Mouse (Mus musculus): Measurements from ENCODE around the gene Fgb.

DNA sequence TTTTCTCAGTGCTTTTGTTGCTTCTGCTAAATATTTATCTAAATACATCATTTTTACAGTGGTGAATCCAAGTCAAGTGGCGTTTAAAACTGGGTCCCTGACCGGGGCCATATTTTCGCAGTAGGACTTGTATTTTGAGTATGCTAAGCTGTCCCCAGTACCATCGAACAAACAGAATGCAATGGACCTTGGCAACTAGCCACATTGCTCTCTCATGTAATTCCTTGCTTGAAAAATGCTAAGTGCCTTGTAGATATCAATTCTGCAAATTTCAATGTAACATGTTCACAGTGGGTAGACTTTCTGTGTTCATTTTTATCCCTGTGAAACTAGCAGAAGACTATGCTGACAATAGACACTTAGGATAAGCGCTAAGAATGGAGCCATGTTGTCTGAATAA lies 28.5 kb downstream of the Fgb start:
- TF ChIP-seq POLR2A (IDR thresholded peaks at IDR 0.05; ENCODE audit: borderline replicate concordance, low read depth, low read length), result no peak
- no peak for TF ChIP-seq CTCF (IDR thresholded peaks at IDR 0.05; ENCODE audit: low read depth, low read length)
